Mouse (Mus musculus) kidney, embryonic 15.5 days (tissue): ENCODE measurements around the gene Psap. TPM values are rescaled to one million over a fixed set of nuclear protein-coding genes. Genes with fewer than 3 reads are reported as not detected.
A peak's percentile ranks its signal among the peaks of the same experiment; 100 is the strongest.
"Not testable (repeated sequence)": the region's sequence is repeated elsewhere in the genome, so short reads cannot be mapped to it uniquely, and the experiment has no call there.

Source experiments
- ATAC-seq: fragments of 200-750 bp; cut with Nextera tagmentation; replicated peaks from 2 replicates; pipeline ENCODE4 v1.8.0; 2017; ENCODE audit warnings: moderate TSS enrichment; ENCODE audit not compliant: low FRiP score
- H3K27ac ChIP-seq: fragments of 300-500 bp; sonication (generic); 2 replicates; pipeline ENCODE4 v1.5.1; 2015; ENCODE audit warnings: mild to moderate bottlenecking, inconsistent platforms
- H3K27me3 ChIP-seq: fragments of 300-500 bp; sonication (generic); 2 replicates; pipeline ENCODE4 v1.6.1; 2015; ENCODE audit warnings: inconsistent platforms
- H3K36me3 ChIP-seq: fragments of 300-500 bp; sonication (generic); 2 replicates; pipeline ENCODE4 v1.6.1; 2015; ENCODE audit warnings: inconsistent platforms
- H3K4me1 ChIP-seq: fragments of 300-500 bp; sonication (generic); 2 replicates; pipeline ENCODE4 v1.6.1; 2015; ENCODE audit warnings: inconsistent platforms
- H3K4me2 ChIP-seq: fragments of 300-500 bp; sonication (generic); 2 replicates; pipeline ENCODE4 v1.6.1; 2015; ENCODE audit warnings: moderate library complexity, mild to moderate bottlenecking, inconsistent platforms
- H3K4me3 ChIP-seq: fragments of 300-500 bp; sonication (generic); replicated peaks from 2 replicates; pipeline ENCODE4 v1.5.1; 2015; ENCODE audit warnings: mild to moderate bottlenecking, inconsistent platforms
- H3K9ac ChIP-seq: fragments of 300-500 bp; sonication (generic); 2 replicates; pipeline ENCODE4 v1.6.1; 2015; ENCODE audit warnings: mild to moderate bottlenecking, inconsistent platforms
- H3K9me3 ChIP-seq: fragments of 300-500 bp; sonication (generic); replicated peaks from 2 replicates; pipeline ENCODE4 v1.6.1; 2016; ENCODE audit warnings: inconsistent platforms
- WGBS: fragments of 180-500 bp; shearing (Covaris S2); methylation state at CpG from one replicate; pipeline ENCODE4 v1.1.7; 2015; ENCODE audit warnings: mixed read lengths; 5-methylcytosine and 5-hydroxymethylcytosine counted together
- polyA plus RNA-seq: library from polyadenylated mRNA; unstranded; fragments of >200 nt; fragmentation: Nextera tagmentation; extraction: Ambion mirVana; gene quantifications from 2 replicates; pipeline ENCODE4 v1.2.1, GENCODE M21; 2015

Psap gene
- polyA plus RNA-seq, 1 experiment from 2014 or later: 132 TPM

- no peak overlapping the region for H3K4me3 ChIP-seq
- H3K36me3 ChIP-seq: no peaks in the 10 kb centered on the region
- 34% methylated on average over 5 of the region's 5 CpGs for WGBS
- 0 out of 2 replicates have a peak, but pooled peaks cover 6% of the 10 kb centered on the region for H3K4me1 ChIP-seq
- no peak overlapping the region for H3K27ac ChIP-seq
- H3K4me2 ChIP-seq: no peak overlapping the region
- ATAC-seq: peak; percentile 46; the same call in 1 of the 2 replicates
- no peaks in the 10 kb centered on the region for H3K27me3 ChIP-seq
- H3K9ac ChIP-seq: no peak overlapping the region
- 0 out of 2 replicates have a peak, but pooled peaks cover 2% of the 10 kb centered on the region for H3K9me3 ChIP-seq
These were observed 30.9 kb upstream of the Psap start for GRCm38 (mm10) chr10:60246519-60246918.

GRCm38 (mm10) chr10:60248345-60248744 is 29.1 kb upstream of the Psap start:
- not testable (repeated sequence) for ATAC-seq, H3K4me1 ChIP-seq, H3K4me2 ChIP-seq, H3K36me3 ChIP-seq, H3K4me3 ChIP-seq, H3K27me3 ChIP-seq, H3K9ac ChIP-seq, H3K9me3 ChIP-seq
- 0 out of 2 replicates have a peak overlapping the region, but pooled peaks have one; percentile 54 for H3K27ac ChIP-seq
- WGBS: 19% methylated on average over 3 of the region's 3 CpGs

- Histone ChIP-seq H3K27ac (no peak overlapping the region; the same call in 1 of the 2 replicates), H3K4me1 (0 out of 2 replicates have a peak, but pooled peaks cover 3% of the 10 kb centered on the region), H3K27me3 (no peaks in the 10 kb centered on the region), H3K9ac (no peak overlapping the region), H3K9me3 (no peaks in the 10 kb centered on the region), H3K36me3 (no peaks in the 10 kb centered on the region), H3K4me2 (no peak overlapping the region), H3K4me3 (no peak overlapping the region)
- WGBS: 49% methylated on average over 13 of the region's 13 CpGs
- no peak for ATAC-seq
These were observed 26.9 kb upstream of the Psap start for GRCm38 (mm10) chr10:60250426-60250965.

- Histone ChIP-seq H3K27ac (no peak overlapping the region), H3K4me1 (0 out of 2 replicates have a peak, but pooled peaks cover 3% of the 10 kb centered on the region), H3K9me3 (no peaks in the 10 kb centered on the region), H3K27me3 (no peaks in the 10 kb centered on the region), H3K4me2 (no peak overlapping the region), H3K36me3 (no peaks in the 10 kb centered on the region), H3K4me3 (no peak overlapping the region), H3K9ac (no peak overlapping the region)
- ATAC-seq: no peak
- WGBS: 60% methylated on average over 4 of the region's 4 CpGs
These were observed 25.2 kb upstream of the Psap start for GRCm38 (mm10) chr10:60252187-60252586.

- no peaks in the 10 kb centered on the region for H3K27me3 ChIP-seq
- ATAC-seq: no peak
- H3K9me3 ChIP-seq: no peaks in the 10 kb centered on the region
- H3K4me3 ChIP-seq: no peak overlapping the region
- no peak overlapping the region for H3K27ac ChIP-seq
- H3K9ac ChIP-seq: no peak overlapping the region
- WGBS: 71% methylated on average over 4 of the region's 4 CpGs
- no peak overlapping the region for H3K4me2 ChIP-seq
- no peaks in the 10 kb centered on the region for H3K36me3 ChIP-seq
- 0 out of 2 replicates have a peak, but pooled peaks cover 3% of the 10 kb centered on the region for H3K4me1 ChIP-seq
These were observed 24.8 kb upstream of the Psap start for GRCm38 (mm10) chr10:60252606-60253005.

- WGBS: 82% methylated on average over 6 of the region's 6 CpGs
- H3K4me1 ChIP-seq: no peaks in the 10 kb centered on the region
- H3K36me3 ChIP-seq: no peaks in the 10 kb centered on the region
- ATAC-seq: no peak
- no peak overlapping the region for H3K4me2 ChIP-seq
- no peaks in the 10 kb centered on the region for H3K27me3 ChIP-seq
- no peak overlapping the region for H3K4me3 ChIP-seq
- H3K27ac ChIP-seq: no peak overlapping the region
- no peaks in the 10 kb centered on the region for H3K9me3 ChIP-seq
- no peak overlapping the region for H3K9ac ChIP-seq
These were observed 21.3 kb upstream of the Psap start for GRCm38 (mm10) chr10:60256088-60256487.

GRCm38 (mm10) chr10:60257261-60257825 is 20.1 kb upstream of the Psap start:
- no peaks in the 10 kb centered on the region for H3K9me3 ChIP-seq
- H3K4me1 ChIP-seq: peaks cover 4% of the 10 kb centered on the region
- no peak overlapping the region for H3K27ac ChIP-seq
- H3K36me3 ChIP-seq: no peaks in the 10 kb centered on the region
- no peak overlapping the region for H3K4me2 ChIP-seq
- no peaks in the 10 kb centered on the region for H3K27me3 ChIP-seq
- no peak overlapping the region for H3K4me3 ChIP-seq
- no peak for ATAC-seq
- WGBS: 57% methylated on average over 16 of the region's 16 CpGs
- no peak overlapping the region for H3K9ac ChIP-seq

- 89% methylated on average over 5 of the region's 5 CpGs for WGBS
- no peak for ATAC-seq
These were observed 16.7 kb upstream of the Psap start for GRCm38 (mm10) chr10:60260557-60261294.

GRCm38 (mm10) chr10:60261530-60261929 is 15.9 kb upstream of the Psap start:
- no peak overlapping the region for H3K4me2 ChIP-seq
- no peak for ATAC-seq
- no peaks in the 10 kb centered on the region for H3K27me3 ChIP-seq
- peaks cover 9% of the 10 kb centered on the region for H3K4me1 ChIP-seq
- no peak overlapping the region for H3K4me3 ChIP-seq
- no peak overlapping the region for H3K27ac ChIP-seq
- H3K9me3 ChIP-seq: no peaks in the 10 kb centered on the region
- no peaks in the 10 kb centered on the region for H3K36me3 ChIP-seq
- no peak overlapping the region for H3K9ac ChIP-seq
- 43% methylated on average over 5 of the region's 5 CpGs for WGBS

More at GRCm38 (mm10) chr10:60260557-60261294, 16.7 kb upstream of the Psap start:
- H3K4me1 ChIP-seq: peaks cover 9% of the 10 kb centered on the region
- no peak overlapping the region for H3K27ac ChIP-seq
- H3K36me3 ChIP-seq: no peaks in the 10 kb centered on the region
- no peaks in the 10 kb centered on the region for H3K27me3 ChIP-seq
- no peak overlapping the region for H3K4me2 ChIP-seq
- no peaks in the 10 kb centered on the region for H3K9me3 ChIP-seq
- no peak overlapping the region for H3K9ac ChIP-seq
- no peak overlapping the region for H3K4me3 ChIP-seq

- no peaks in the 10 kb centered on the region for H3K27me3 ChIP-seq
- peaks cover 9% of the 10 kb centered on the region for H3K4me1 ChIP-seq
- no peak overlapping the region for H3K4me2 ChIP-seq
- H3K9me3 ChIP-seq: no peaks in the 10 kb centered on the region
- H3K36me3 ChIP-seq: no peaks in the 10 kb centered on the region
- no peak overlapping the region for H3K9ac ChIP-seq
- H3K27ac ChIP-seq: 0 out of 2 replicates have a peak overlapping the region, but pooled peaks have one; percentile 32
- ATAC-seq: peak; percentile 74; the same call in 1 of the 2 replicates
- WGBS: 42% methylated on average over 3 of the region's 3 CpGs
- H3K4me3 ChIP-seq: no peak overlapping the region
These were observed 15.0 kb upstream of the Psap start for GRCm38 (mm10) chr10:60262386-60262785.

GRCm38 (mm10) chr10:60263351-60263750 is 14.1 kb upstream of the Psap start:
- Histone ChIP-seq H3K9me3 (no peaks in the 10 kb centered on the region), H3K9ac (no peak overlapping the region), H3K27me3 (no peaks in the 10 kb centered on the region), H3K4me1 (peaks cover 9% of the 10 kb centered on the region), H3K4me3 (no peak overlapping the region), H3K27ac (no peak overlapping the region), H3K4me2 (no peak overlapping the region), H3K36me3 (no peaks in the 10 kb centered on the region)
- 84% methylated on average over 7 of the region's 7 CpGs for WGBS
- ATAC-seq: no peak

GRCm38 (mm10) chr10:60265252-60265651 is 12.2 kb upstream of the Psap start:
- no peak overlapping the region for H3K9ac ChIP-seq
- H3K27me3 ChIP-seq: no peaks in the 10 kb centered on the region
- WGBS: 64% methylated on average over 10 of the region's 10 CpGs
- H3K4me1 ChIP-seq: peaks cover 15% of the 10 kb centered on the region
- no peaks in the 10 kb centered on the region for H3K36me3 ChIP-seq
- no peak overlapping the region for H3K4me3 ChIP-seq
- H3K4me2 ChIP-seq: no peak overlapping the region
- ATAC-seq: no peak
- no peak overlapping the region for H3K27ac ChIP-seq
- H3K9me3 ChIP-seq: no peaks in the 10 kb centered on the region
